Mouse (Mus musculus) telencephalon, adult 2 months (tissue): ENCODE measurements around the gene Med4.

Source experiments
- DNase-seq: peaks from one replicate; pipeline ENCODE4 v3.0.0-alpha.2; 2011; ENCODE audit warnings: low read depth, low spot score

The Med4 gene

DNA sequence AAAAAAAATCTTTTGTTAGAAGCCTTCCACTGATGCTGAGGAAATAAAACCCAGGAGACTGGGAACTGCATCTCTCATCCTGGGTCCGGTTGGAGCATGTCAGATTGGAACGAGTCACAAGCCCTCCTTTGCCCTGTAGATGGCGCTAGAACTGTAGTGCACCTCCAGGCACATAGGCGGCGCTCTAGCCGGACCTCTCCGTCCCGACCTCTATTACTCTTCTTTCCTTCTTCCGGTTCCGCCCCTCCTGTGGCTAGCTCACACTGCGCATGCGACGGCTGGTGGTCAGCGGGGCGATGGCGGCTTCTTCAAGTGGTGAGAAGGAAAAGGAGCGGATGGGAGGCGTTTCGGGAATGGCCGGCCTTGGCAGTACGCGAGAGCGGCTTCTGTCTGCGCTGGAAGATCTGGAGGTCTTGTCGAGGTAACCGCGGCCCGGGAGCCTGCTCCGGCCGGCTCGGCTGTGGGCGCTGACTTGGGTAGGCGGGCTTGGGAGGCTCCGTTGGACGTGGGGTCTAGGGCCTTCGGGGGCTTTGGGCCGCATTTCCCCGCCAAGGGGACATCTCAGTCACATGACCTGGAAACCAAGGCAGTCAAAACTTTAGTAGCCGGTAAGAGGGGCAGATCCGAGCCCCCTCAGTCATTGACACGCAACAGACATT, at the start of gene Med4:
Gene Med4, plus strand, starts transcription at position 261 of the 659 bp plus-strand sequence.
- peak; percentile 91 for DNase-seq

DNA sequence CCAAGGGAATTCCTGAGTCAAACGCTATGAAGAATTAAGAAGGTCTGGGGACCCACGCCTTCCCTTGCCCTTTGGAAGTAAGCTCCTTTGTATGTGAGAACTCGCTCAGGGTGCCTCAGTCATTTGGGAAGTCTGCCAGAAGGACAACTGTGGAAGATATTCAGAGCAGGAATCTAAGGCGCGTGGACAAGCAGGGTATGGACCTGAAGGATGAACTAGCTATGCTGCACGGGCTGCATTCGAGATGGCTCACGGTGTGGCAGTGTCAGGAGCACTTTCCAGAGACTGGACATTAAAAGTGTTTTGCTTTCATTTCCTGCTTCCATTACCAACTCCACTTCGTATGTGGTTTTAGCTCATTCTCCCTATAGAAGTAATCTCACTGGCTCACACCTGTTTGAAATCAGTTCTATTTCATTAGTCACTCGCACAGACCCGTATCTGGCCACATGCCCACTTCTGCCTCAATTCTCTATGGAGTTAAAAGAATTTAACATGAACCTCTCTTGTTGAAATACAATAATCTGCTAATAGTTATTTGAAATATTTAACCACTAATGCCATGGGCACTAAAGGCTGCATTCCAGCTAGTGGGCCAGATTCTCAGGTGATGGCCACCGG, 49.2 kb upstream of the Med4 start:
- no peak for DNase-seq

DNA sequence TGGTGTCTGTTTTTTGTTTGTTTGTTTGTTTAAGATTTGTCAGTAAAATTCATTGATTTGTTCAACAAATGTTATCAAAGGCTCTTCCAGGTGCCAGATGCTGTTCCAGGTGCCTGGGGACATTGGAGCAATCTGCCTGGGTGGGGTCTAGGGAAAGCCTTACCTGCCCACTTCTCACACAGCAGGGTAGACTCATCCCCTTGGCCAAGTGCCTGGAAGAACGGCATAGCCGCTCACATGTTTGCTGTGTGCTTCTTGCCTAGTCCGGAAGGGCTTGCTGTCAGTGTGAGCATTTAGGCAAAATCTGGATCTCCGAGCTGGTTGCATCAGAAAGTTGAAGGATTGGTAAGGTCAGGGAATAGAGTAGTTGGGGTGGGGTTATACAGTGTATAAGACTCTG, 47.6 kb upstream of the Med4 start:
- DNase-seq: no peak

DNA sequence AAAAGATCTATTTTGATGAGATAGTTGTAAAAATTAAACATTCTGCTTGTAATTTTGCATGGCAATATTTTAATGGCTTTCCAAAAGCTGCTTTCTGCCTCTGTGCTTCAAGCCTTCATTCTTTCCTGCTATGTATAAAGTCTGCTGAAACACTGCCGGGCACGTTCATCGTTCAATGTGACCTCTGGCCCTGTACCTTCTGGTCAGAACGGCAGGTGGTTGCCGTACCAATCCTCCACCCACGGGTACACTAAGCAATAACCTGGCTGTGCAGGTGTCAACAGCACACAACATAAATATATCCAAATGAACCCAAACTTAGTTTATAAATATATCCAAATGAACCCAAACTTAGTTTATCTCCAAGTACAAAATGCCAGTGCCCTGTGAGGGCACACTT, 42.1 kb upstream of the Med4 start:
- DNase-seq: no peak

DNA sequence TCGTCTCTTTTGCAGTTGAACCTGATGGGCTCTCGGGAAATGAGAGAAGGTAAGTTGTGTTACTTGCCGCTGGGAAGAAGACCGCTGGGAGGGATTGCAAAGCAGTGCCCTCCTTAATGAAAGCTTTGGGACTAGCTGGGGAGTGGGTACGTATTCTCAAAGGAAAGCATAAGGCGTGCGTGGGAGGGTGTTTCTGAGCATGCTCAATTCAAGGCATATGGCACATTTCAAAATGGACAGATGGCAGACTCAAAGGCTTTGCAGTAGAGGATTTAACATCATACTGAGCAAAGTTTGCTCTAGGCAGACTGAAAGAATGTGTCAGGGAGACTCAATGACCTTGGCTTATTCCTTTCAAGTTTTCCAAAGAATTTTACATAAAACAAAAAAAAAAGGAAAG, 40.3 kb upstream of the Med4 start:
- peak; percentile 79 for DNase-seq

DNA sequence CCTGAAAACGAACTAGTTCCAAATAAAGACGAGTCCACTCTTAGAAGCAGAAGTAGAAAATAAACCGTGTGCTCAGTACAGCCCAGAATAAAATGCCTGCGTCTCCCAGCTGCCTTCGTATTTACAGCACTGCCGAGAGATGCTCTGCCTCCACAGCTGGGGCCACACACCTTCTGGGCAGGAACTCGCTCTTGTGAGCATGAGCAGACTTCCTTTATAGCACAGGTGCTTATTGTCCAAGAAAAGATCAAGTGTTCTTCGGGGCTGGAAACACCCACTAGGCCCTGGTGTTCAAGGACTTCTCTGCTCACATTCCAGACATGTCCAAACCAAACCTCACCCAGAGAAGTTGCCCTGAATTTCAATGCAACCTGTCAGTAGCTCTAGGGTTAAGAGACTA, 39.2 kb upstream of the Med4 start:
- peak; percentile 52 for DNase-seq

DNA sequence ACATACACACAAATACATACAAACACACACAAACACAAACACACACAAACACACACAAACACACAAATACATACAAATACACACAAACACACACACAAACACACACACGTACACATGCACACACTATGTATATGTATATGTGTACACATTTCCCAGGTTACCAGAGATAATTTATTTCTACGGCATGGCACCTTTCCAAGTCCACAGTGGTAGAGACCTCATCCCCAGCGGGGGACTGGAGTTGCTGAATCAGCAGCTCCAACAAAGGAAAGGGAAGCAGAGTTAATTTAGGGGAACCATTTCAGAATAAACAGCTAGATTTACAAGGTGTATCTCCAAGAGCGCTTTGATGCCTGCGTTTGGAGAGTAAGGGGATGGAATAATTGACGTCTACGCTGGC, 37.6 kb upstream of the Med4 start:
- DNase-seq: no peak

DNA sequence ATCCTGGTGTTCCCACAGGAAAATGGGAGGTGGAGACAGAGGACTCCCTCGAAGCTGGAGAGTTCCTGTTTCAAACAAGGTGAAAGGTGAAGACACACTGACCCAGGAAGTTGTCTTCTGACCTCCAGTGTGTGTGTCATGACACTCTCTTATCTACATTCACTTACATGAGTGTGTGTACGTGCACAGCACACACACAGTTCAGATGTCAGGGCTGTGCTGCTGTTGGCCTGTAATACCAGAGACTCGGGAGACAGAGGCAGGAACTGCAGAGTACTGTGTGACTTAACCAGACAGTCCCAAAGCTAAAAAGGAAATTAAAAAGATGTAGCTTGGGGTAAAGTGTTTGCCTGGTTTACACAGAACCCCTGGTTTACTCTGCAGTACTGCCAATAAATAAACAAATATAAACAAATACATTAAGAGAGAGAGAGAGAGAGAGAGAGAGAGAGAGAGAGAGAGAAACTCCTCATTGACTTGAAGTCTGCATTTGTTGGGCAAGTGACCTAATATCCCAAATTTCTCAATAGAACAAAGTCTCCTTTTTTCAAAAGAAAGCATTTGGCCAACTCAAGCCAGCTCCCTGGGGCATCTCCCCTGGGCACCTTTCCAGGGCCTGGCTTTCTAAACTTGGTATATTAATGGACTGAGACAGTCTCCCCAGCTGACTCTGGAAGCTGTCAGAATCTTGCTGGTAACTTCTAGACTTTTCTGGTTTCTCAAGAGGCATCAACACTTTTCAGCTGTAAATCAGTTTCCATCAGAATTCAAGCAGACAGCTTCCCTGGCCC, 36.0 kb upstream of the Med4 start:
- no peak for DNase-seq

DNA sequence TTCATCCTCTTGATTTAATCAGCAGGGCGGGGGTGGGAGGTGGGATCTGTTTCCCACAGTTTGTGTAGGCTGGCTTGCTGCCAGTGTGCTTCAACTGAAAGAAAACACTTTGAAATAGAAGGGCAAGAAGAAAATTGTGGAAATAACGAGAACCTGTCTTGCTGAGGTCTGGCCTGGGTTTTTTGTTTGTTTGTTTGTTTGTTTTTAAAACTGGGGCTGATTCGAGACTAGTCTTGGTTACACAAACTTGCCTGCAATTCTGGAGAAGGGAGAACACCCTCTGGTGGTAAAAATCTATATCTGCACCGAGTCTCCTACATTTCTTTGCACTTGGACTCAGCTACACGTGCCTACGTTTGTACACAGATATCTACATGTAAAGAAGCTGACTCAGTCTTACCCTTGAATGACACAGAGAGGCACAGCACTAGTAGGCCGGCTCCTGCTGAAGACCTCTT, 35.2 kb upstream of the Med4 start:
- DNase-seq: peak; percentile 40

DNA sequence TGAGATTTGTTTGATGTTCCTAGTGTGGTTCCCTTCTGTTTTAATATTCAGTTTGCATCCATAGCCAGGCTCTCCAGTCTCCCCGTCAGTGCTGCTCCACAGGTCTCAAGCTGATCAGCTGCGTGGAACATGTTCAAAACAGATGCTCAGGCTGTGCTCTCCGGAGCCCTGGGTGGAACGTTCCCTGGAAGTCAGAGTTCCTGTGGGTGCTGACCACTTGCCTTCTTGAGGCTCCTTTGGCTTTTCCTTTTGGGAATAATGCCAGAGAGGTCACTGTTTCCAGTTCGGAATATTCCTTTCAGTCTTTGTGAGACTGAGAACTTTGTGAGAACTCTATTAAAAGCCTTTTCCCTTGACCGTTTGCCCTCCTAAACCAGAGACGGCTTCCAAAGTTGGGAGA, 34.3 kb upstream of the Med4 start:
- no peak for DNase-seq

DNA sequence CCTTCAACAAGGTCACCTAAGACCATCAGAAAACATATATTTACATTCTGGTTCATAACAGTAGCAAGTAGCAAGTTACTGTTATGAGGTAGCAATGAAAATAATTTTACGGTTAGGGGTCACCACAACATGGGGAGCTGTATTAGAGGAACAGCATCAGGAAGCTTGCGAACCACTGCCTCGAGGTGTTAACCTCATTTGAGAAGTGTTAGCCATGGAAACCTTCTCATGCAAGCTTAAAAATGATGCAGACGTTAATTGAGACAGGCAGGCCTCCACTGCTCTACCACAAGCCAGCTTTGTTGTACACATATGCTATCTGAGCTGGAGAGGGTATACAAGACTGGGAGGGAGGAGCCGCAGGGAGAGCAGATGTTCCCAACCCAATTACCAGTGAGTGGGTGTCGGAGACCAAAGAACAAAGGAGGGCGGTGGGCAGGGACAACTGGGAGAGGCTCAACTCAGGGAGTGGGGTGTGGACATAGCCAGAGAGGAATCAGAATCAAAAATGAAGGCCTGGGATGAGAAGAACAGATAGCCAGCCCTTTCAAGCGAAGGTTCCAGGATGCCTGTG, 33.4 kb upstream of the Med4 start:
- DNase-seq: no peak

DNA sequence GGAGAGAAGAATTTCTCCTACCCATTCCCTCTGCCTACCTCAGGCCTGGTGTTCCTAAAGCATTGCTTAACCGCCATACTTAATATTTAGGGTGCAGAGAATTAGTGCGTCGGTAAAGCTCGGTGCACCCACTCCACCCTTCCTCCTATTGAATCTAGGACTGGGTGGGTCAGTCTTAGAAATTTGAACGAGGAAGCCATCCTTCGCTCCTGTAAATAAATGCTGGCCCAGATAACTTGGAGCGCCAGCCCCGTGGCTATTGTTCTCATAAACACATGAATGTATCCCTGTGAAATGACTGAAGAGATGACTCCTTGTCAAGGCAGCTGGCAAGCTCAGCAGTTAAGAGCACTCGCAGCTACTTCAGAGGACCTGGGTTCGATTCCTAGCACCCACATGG, 32.7 kb upstream of the Med4 start:
- no peak for DNase-seq

DNA sequence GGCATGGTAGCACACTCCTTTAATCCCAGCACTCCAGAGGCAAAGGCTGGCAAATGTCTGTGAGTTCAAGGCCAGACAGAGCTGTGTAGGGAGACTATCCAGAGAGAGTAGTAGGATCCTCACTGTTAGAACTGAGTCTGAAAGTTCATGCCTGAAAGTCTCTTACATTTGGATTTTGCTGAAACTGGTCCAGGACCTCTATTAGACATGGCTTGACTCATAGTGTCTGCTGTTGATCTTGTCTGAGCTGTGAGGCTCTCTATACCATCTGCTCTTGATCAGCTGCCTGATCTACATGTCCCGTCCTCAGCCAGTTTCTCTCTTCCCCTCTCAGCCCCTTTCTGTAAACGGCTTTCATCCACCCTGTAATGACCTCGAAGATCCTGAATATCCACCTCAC, 31.5 kb upstream of the Med4 start:
- DNase-seq: no peak

DNA sequence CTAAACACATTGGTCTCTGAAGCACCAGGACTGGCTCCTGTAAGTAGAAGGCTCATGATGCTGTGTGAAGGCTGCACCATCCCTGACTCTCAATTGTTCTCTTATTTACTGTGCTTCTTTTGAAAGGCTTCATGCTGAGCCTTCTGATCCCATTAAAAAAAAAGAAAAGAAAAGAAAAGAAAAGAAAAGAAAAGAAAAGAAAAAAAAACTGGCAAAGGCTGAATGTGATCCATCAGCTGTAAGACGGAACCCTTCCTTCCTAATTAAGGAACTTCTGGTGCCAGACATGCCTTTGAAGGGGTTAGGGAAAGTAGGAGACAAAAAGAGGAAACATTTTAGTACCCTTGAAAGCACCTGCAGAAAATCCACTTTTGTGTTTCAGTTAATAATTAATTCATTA, 30.1 kb upstream of the Med4 start:
- no peak for DNase-seq

DNA sequence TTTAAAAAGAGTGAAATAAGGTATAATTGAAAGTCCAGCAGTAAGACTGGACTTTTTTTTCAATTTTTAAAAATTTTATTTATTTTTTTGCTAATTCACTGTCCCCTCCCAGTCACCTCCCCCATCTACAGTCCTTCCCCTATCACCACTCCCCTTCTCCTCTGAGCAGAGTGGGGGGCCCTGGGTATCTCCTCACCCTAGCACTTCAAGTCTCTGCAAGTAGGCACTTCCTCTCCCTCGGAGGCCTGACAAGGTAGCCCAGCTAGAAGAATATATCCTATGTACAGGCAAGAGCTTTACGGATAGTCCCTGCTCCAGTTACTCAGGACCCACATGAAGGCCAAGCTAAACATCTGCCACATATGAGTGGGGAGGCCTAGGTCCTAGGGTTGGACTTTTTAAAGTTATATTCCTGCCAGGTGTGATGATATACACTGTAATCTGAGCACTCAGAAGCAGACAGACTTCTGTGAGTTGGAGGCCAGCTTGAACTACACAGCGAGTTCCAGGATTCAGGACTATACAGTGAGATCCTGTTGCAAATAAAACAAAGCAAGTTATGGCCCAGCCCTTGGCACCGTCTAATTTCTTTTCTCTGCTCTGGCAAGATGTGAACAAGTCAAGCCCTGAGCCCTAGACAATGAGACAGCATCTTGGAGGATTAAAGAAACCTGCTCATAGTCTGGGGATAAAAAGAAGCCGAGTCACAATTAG, 26.2 kb upstream of the Med4 start:
- no peak for DNase-seq

DNA sequence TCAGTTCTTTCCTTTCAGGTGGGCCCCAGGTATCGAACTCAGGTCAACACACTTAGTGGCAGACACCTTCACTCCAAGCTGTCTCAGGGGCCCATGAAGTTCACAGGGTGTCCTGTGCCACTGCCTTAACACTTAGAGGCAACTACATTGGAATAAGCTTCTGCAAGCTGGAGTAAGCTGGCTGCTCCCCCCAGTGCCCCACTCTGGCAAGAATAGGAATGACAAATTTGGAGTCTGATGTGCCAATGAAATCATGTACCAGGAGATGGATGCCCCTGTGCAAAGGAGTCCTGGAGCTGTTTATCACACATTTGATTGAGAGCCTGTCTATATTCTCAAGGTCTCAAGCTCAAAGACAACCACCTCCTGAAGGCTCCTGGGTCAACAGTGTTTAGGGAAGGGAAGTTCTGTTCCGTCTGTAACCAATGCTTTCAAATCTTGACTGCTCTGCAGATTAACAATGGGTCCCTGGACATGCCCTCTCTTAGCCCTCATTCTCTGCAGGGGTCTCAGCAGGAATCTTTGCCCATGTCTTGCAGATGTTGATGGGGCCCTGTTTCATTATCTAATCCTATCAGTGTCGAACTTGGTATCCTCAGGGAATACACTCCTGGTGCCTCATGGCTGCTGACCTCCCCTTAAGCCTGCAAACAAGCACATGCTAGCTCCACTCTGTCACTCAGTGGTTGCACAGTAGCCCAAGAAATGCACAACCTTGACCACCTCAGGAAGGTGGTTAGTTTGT, 25.3 kb upstream of the Med4 start:
- DNase-seq: no peak

DNA sequence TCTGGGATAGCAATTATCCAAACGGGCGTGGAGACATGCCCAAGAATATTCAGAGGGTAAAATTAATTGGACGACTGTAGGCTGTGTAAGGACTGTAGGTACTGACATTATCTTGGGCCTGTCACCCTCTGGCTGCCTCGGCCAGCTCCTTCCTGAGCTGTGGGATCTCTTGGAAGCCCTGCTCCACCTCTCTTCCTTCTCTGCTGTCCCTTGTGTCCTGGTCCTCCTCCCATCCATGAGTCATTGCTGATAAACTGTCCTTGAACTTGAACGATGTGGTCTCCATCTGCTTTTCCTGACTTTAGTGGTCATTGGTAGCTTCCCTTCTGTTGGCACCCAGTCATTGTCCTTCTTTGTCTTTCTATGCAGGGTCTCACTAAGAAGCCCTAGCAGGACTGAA, 23.2 kb upstream of the Med4 start:
- no peak for DNase-seq

DNA sequence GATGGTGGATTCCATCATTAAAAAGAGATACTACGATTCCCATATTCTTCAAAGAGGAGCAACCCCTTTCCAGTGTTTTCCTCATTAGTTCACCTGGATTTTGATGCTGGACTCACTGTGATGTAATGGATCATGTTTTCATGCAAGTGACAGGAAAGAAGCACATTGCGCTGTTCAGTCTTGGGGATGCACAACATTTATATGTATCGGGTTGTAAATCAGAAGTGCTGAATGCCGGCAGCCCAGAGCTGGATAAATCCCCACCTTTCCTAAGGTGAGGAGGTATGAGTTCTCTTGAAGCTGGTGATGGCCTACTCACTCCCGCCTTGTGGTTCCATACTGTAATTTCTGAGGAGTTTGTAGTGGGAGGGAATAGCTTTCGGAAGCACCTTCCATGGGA, 16.5 kb upstream of the Med4 start:
- no peak for DNase-seq

DNA sequence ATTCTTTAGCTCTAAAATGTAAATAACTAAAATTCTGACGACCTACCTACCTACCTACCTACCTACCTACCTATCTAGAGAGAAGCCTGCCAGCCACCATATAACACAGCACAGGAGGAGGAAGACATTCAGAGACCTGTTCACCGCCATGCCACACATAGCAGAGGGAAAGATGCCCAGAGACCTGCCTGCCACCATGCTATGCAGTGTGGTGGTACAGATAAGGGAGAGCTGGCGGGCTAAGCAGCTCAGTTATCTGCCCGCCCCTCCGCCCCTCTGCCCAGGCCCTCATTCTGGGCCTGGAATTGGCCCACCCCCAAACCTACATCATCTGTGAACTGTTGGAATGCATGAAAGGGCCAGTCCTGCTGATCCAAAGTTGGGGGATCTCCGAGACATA, 15.7 kb upstream of the Med4 start:
- no peak for DNase-seq

DNA sequence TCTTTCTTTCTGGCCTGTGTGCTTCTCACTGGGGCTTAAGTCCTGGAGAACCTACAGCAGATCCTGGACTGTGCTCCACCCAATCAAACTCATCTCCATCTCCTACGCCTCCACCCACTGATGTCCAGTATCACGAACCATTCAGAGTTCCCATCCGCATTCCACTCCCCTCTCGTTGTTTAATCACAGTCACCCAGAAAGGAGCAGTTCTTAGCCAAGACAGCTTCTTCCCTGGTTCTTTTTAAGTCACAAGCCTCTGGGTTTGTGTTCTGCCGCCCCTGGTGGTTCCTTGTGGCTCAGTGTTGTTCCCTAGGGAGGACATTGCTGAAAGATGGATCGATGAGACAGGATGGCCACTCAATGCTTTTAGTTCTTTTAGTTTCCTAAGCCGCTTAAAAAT, 14.1 kb upstream of the Med4 start:
- no peak for DNase-seq

DNA sequence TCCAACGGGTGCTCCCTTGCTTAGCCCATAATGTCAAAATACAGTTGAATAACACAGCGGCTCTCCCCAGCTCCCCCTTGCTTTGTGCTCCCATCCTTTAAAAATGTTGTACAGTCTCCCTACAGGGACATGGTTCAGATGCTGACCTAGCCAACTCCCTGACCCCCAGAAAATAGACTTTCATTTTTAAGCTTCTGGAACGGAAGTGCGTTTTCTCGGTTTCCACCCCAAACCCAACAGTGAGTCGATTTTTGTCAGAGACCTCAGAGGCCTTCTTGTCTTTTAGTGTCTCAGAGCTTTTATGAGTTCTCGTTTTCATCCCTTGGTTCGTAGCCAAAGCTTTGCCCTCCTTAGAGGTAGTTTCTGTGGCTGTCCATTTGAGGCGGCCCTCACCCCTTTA, 8.5 kb upstream of the Med4 start:
- DNase-seq: no peak
